34 mouse cellular contexts compared by ENCODE assay signal in the genomic region with DNA sequence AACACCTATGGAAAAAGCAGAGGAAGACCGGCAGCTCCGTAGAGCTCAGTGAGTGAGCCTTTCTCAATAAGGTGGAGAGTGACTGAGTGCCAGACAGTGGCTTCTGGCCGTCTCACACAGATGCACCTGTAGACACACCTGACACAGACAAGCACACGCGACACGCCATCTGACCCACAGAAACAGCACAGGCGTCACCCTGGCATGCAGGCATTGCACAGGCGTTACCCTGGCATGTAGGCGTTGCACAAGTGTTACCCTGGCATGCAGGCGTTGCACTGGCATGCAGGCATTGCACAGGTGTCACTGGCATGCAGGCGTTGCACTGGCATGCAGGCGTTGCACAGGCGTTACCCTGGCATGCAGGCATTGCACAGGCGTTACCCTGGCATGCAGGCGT. TPM values are rescaled to one million over a fixed set of nuclear protein-coding genes. Genes with fewer than 3 reads are reported as not detected.
"Had no signal": no experiment of that assay in that cellular context is flagged by ENCODE, and none has a peak within 500 bp of the region (broad histone marks: within the 10 kb centered on the region; RNA-seq: fewer than 3 reads in every experiment).

No protein-coding gene starts in this region.

- DNase-seq: cerebellum, adult 2 months; cerebellum, adult 8-10 months; cerebellum, adult 9-10 months; cerebellum, adult 9-11 months; cerebellum, postnatal 10 days; cerebellum, postnatal 14 days; cerebellum, postnatal 25 days; cerebellum, postnatal 36 days; embryo, embryonic 11 days; forebrain, postnatal 0 days; gastrocnemius, postnatal 10 days; gastrocnemius, postnatal 14 days; gastrocnemius, postnatal 25 days; gastrocnemius, postnatal 36 days; heart, adult 18-20 months; heart, adult 2 months had no signal

- H3K27me3 ChIP-seq: embryonic facial prominence, embryonic 12.5 days; embryonic facial prominence, embryonic 13.5 days; embryonic facial prominence, embryonic 15.5 days; forebrain, embryonic 12.5 days; forebrain, embryonic 13.5 days; forebrain, embryonic 15.5 days had no signal

- H3K36me3 ChIP-seq: embryonic facial prominence, embryonic 13.5 days; embryonic facial prominence, embryonic 15.5 days; forebrain, embryonic 12.5 days; forebrain, embryonic 15.5 days had no signal

- H3K4me2 ChIP-seq: embryonic facial prominence, embryonic 12.5 days; embryonic facial prominence, embryonic 13.5 days; embryonic facial prominence, embryonic 15.5 days; forebrain, embryonic 12.5 days; forebrain, embryonic 13.5 days; forebrain, embryonic 15.5 days had no signal

- H3K27ac ChIP-seq: embryonic facial prominence, embryonic 10.5 days; embryonic facial prominence, embryonic 12.5 days; embryonic facial prominence, embryonic 13.5 days; embryonic facial prominence, embryonic 15.5 days; forebrain, embryonic 10.5 days; forebrain, embryonic 12.5 days; forebrain, embryonic 13.5 days; forebrain, embryonic 15.5 days; heart, adult 2 months had no signal

- ATAC-seq: forebrain, embryonic 13.5 days; forebrain, embryonic 14.5 days; forebrain, embryonic 15.5 days; forebrain, embryonic 16.5 days; forebrain, postnatal 0 days had no signal

- H3K9me3 ChIP-seq: embryonic facial prominence, embryonic 10.5 days; embryonic facial prominence, embryonic 12.5 days; embryonic facial prominence, embryonic 13.5 days; embryonic facial prominence, embryonic 15.5 days; forebrain, embryonic 10.5 days; forebrain, embryonic 12.5 days; forebrain, embryonic 13.5 days; forebrain, embryonic 15.5 days had no signal

- H3K4me3 ChIP-seq: embryonic facial prominence, embryonic 10.5 days; embryonic facial prominence, embryonic 12.5 days; embryonic facial prominence, embryonic 13.5 days; embryonic facial prominence, embryonic 15.5 days; erythroblast, embryonic 14.5 days; forebrain, embryonic 10.5 days; forebrain, embryonic 12.5 days; forebrain, embryonic 13.5 days; forebrain, embryonic 15.5 days; gastrocnemius, adult 2 months; heart, adult 2 months had no signal

- H3K9ac ChIP-seq: embryonic facial prominence, embryonic 12.5 days; embryonic facial prominence, embryonic 13.5 days; embryonic facial prominence, embryonic 15.5 days; forebrain, embryonic 12.5 days; forebrain, embryonic 13.5 days; forebrain, embryonic 15.5 days; forebrain, postnatal 0 days had no signal

RNA-seq across cellular contexts. Expression of a gene that starts 9.9 kb away (rescaled TPM):
- total RNA-seq: common myeloid progenitor, adult 5-6 weeks; granulocyte monocyte progenitor cell, adult 5-6 weeks had no signal
- polyA plus RNA-seq: cerebellum, adult 2 months; cortical plate, adult 2 months; embryonic facial prominence, embryonic 13.5 days; erythroblast, embryonic 14.5 days; forebrain, embryonic 11.5 days; forebrain, embryonic 12.5 days; forebrain, embryonic 13.5 days; forebrain, embryonic 14.5 days; forebrain, embryonic 15.5 days; forebrain, embryonic 16.5 days; forebrain, postnatal 0 days; frontal cortex, adult 2 months had no signal

RNA-seq across cellular contexts. Expression of a gene that starts 31.7 kb away (rescaled TPM):
- total RNA-seq: common myeloid progenitor, adult 5-6 weeks; granulocyte monocyte progenitor cell, adult 5-6 weeks had no signal
- polyA plus RNA-seq: erythroblast, embryonic 14.5 days had no signal

RNA-seq across cellular contexts. Expression of a gene that starts 50.2 kb away (rescaled TPM):
- total RNA-seq: common myeloid progenitor, adult 5-6 weeks; granulocyte monocyte progenitor cell, adult 5-6 weeks; heart, adult 18-20 months; heart, adult 2 months; heart, adult 8-10 months had no signal
- polyA plus RNA-seq: erythroblast, embryonic 14.5 days had no signal
